Mouse (Mus musculus): Measurements from ENCODE around the gene Pkig. TPM values are rescaled to one million over a fixed set of nuclear protein-coding genes. Genes with fewer than 3 reads are reported as not detected.
"Not testable (repeated sequence)": the region's sequence is repeated elsewhere in the genome, so short reads cannot be mapped to it uniquely, and the experiment has no call there.

The Pkig gene
- polyA plus RNA-seq, 1 experiment = 73.9 TPM

- TF ChIP-seq CTCF (IDR thresholded peaks at IDR 0.05; ENCODE audit: borderline replicate concordance, extremely low read depth, insufficient read depth, insufficient read length) (no peak), POLR2A (IDR thresholded peaks at IDR 0.05; ENCODE audit: borderline replicate concordance, extremely low read depth, insufficient read depth, insufficient read length, poor library complexity, severe bottlenecking) (no peak)
- no peak for DNase-seq (ENCODE audit: low read depth)
Observed at GRCm38 (mm10) chr2:163686886-163687285, 28.7 kb downstream of the Pkig start.

DNA sequence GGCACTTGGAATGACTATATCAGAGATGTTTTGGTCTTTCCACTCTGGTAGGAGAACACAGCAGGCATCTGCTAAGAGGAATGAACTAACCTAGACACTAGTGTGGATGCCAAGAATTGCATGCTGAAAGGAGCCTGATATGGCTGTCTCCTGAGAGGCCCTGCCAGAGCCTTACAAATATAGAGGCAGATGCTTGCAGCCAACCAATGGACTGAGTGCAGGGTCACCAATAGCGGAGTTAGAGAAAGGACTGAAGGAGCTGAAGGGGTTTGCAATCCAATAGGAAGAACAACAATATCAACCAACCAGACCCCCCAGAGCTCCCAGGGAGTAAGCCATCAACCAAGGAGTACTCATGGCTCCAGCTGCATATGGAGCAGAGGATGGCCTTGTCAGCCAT is 30.2 kb downstream of the Pkig start:
- not testable (repeated sequence) for DNase-seq (ENCODE audit: low read depth)

DNA sequence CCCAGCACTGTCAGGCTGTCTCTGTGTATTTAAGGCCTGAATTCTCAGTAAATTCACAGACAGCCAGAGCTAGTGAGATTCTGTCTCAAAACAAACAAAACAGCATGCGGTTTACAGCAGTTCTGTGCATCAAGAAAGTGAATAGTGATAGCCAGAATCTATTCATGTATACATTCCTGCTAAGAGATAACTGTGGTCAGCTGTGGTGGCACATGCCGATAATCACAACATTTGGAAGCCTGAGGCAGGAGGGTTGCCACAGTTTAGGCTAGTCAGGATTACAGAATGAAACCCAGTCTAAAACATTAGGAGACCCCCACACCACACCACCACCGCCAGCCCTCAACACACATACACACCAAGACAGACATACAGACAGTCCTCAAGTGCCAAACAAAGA is 31.6 kb downstream of the Pkig start:
- no peak for DNase-seq (ENCODE audit: low read depth)
- no peak for TF ChIP-seq CTCF (IDR thresholded peaks at IDR 0.05; ENCODE audit: borderline replicate concordance, extremely low read depth, insufficient read depth, insufficient read length)
- no peak for TF ChIP-seq POLR2A (IDR thresholded peaks at IDR 0.05; ENCODE audit: borderline replicate concordance, extremely low read depth, insufficient read depth, insufficient read length, poor library complexity, severe bottlenecking)

- DNase-seq (ENCODE audit: low read depth) = peak; percentile 9
- no peak for TF ChIP-seq CTCF (IDR thresholded peaks at IDR 0.05; ENCODE audit: borderline replicate concordance, extremely low read depth, insufficient read depth, insufficient read length)
- no peak for TF ChIP-seq POLR2A (IDR thresholded peaks at IDR 0.05; ENCODE audit: borderline replicate concordance, extremely low read depth, insufficient read depth, insufficient read length, poor library complexity, severe bottlenecking)
Observed at GRCm38 (mm10) chr2:163690409-163691304, 32.5 kb downstream of the Pkig start.

GRCm38 (mm10) chr2:163691846-163692605 is 33.8 kb downstream of the Pkig start:
- TF ChIP-seq POLR2A (IDR thresholded peaks at IDR 0.05; ENCODE audit: borderline replicate concordance, extremely low read depth, insufficient read depth, insufficient read length, poor library complexity, severe bottlenecking) (no peak), CTCF (IDR thresholded peaks at IDR 0.05; ENCODE audit: borderline replicate concordance, extremely low read depth, insufficient read depth, insufficient read length) (no peak)
- no peak for DNase-seq (ENCODE audit: low read depth)

GRCm38 (mm10) chr2:163692873-163693612 is 34.9 kb downstream of the Pkig start:
- DNase-seq (ENCODE audit: low read depth) = no peak
- no peak for TF ChIP-seq POLR2A (IDR thresholded peaks at IDR 0.05; ENCODE audit: borderline replicate concordance, extremely low read depth, insufficient read depth, insufficient read length, poor library complexity, severe bottlenecking)
- TF ChIP-seq CTCF (IDR thresholded peaks at IDR 0.05; ENCODE audit: borderline replicate concordance, extremely low read depth, insufficient read depth, insufficient read length) = no peak

DNA sequence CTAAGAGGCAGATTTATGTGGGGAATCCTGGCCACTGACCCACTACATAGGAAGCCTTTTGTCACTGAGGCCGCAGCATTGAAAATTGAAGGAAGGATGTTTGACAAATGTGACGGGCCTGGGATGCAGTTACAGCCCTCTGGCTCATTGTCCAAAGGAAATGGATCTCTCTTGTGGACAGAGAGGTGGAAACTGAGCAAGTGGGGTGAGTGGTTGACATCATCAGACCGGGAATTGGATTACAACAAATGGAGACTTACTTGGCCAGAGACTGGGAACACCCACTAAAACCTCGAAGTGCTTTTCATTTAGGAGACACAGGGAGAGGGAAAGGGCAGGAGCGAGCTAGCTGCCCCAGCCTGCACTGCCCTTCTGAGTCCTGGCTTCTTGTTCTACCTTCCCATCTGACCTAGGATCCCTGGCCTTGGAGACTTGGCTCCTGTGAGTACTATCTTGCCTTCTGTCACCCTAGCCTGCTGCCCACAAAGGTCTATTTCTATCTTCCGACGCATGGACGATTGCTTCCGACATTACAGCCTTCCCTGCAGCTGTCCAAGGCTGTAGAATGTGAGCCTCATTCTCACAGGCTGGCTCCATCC is 35.6 kb downstream of the Pkig start:
- DNase-seq (ENCODE audit: low read depth) = no peak
- TF ChIP-seq POLR2A (IDR thresholded peaks at IDR 0.05; ENCODE audit: borderline replicate concordance, extremely low read depth, insufficient read depth, insufficient read length, poor library complexity, severe bottlenecking) (no peak), CTCF (IDR thresholded peaks at IDR 0.05; ENCODE audit: borderline replicate concordance, extremely low read depth, insufficient read depth, insufficient read length) (no peak)

DNA sequence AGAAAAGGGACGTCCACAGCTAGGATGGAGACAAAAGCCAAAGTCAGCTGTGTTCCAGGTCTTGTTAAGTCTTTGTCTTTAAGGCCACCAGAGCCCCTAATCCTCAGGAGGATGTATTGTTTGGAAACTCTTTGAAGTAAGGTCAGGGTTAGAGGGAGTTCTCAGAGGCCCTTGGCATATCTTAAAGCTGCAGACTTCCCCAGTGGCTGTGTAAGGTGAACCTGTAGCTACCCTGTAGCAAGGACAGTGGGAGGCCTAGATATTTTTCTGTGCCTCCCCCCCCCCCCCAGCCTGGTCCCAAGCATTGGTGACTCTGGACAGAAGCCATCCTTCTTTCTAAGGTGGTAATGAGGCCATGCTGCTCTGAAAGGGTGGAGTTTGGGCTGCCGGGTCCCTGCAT is 38.6 kb downstream of the Pkig start:
- TF ChIP-seq POLR2A (IDR thresholded peaks at IDR 0.05; ENCODE audit: borderline replicate concordance, extremely low read depth, insufficient read depth, insufficient read length, poor library complexity, severe bottlenecking) = no peak
- TF ChIP-seq CTCF (IDR thresholded peaks at IDR 0.05; ENCODE audit: borderline replicate concordance, extremely low read depth, insufficient read depth, insufficient read length) = no peak
- no peak for DNase-seq (ENCODE audit: low read depth)

DNA sequence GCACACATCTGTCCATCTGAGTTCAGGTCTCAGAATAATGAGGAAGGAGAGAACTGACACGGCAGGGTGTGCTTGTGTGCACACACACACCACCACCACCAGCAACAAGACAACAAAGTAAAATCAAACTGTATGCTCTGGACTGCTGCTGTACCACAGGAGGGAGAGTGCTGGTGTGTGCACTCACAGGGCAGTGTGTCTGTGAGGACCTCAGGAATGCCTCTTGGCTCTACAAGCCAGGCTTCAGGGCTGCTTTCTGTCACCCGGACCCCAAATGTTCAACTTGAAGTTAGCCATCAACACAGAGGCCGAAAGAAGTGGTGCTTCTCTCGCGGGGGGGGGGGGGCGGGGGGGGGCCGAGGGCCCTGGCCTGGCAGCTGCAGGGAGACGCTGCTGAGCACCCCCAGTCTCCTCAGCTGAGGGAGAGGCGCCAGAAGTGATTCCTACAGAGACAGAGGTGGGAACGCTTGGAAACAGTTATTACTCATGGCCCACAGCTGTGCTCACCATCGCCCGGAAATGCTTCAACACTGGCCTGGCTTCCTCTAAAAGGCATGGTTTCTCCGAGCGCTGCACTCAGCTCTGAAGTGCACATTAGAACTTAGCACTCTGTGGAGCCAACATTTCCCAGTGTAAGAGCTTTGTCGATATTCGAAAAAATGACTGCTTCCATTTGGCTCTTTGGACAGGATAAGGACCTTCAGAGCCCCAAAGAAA is 39.7 kb downstream of the Pkig start:
- no peak for TF ChIP-seq CTCF (IDR thresholded peaks at IDR 0.05; ENCODE audit: borderline replicate concordance, extremely low read depth, insufficient read depth, insufficient read length)
- TF ChIP-seq POLR2A (IDR thresholded peaks at IDR 0.05; ENCODE audit: borderline replicate concordance, extremely low read depth, insufficient read depth, insufficient read length, poor library complexity, severe bottlenecking) = no peak
- DNase-seq (ENCODE audit: low read depth) = no peak

GRCm38 (mm10) chr2:163699078-163699780 is 41.0 kb downstream of the Pkig start:
- no peak for DNase-seq (ENCODE audit: low read depth)

More at GRCm38 (mm10) chr2:163699078-163699780, 41.0 kb downstream of the Pkig start:
- TF ChIP-seq CTCF (IDR thresholded peaks at IDR 0.05; ENCODE audit: borderline replicate concordance, extremely low read depth, insufficient read depth, insufficient read length) (no peak), POLR2A (IDR thresholded peaks at IDR 0.05; ENCODE audit: borderline replicate concordance, extremely low read depth, insufficient read depth, insufficient read length, poor library complexity, severe bottlenecking) (no peak)
